Mouse (Mus musculus) kidney, embryonic 16.5 days (tissue): ENCODE measurements around the gene Gm20388. TPM values are rescaled to one million over a fixed set of nuclear protein-coding genes. Genes with fewer than 3 reads are reported as not detected.
A peak's percentile ranks its signal among the peaks of the same experiment; 100 is the strongest.
"Not testable (repeated sequence)": the region's sequence is repeated elsewhere in the genome, so short reads cannot be mapped to it uniquely, and the experiment has no call there.

Experiments
- ATAC-seq: fragments of 200-750 bp; cut with Nextera tagmentation; 2 replicates; pipeline ENCODE4 v1.8.0; 2017; ENCODE audit warnings: moderate TSS enrichment; ENCODE audit not compliant: low FRiP score, low TSS enrichment
- H3K27ac ChIP-seq: fragments of 300-500 bp; sonication (generic); 2 replicates; pipeline ENCODE4 v1.5.1; 2014; ENCODE audit warnings: low read length
- H3K27me3 ChIP-seq: fragments of 300-500 bp; sonication (generic); 2 replicates; pipeline ENCODE4 v1.6.1; 2014; ENCODE audit warnings: low read length, control low read depth, mixed read lengths; ENCODE audit not compliant: insufficient read depth
- H3K36me3 ChIP-seq: fragments of 300-500 bp; sonication (generic); 2 replicates; pipeline ENCODE4 v1.6.1; 2014; ENCODE audit warnings: low read length, control low read depth, mixed read lengths; ENCODE audit not compliant: insufficient read depth
- H3K4me1 ChIP-seq: fragments of 300-500 bp; sonication (generic); 2 replicates; pipeline ENCODE4 v1.6.1; 2014; ENCODE audit warnings: low read length, control low read depth, mixed read lengths; ENCODE audit not compliant: insufficient read depth
- H3K4me2 ChIP-seq: fragments of 300-500 bp; sonication (generic); replicated peaks from 2 replicates; pipeline ENCODE4 v1.6.1; 2014; ENCODE audit warnings: low read depth, low read length
- H3K4me3 ChIP-seq: fragments of 300-500 bp; sonication (generic); 2 replicates; pipeline ENCODE4 v1.5.1; 2014; ENCODE audit warnings: mild to moderate bottlenecking, low read length
- H3K9ac ChIP-seq: fragments of 300-500 bp; sonication (generic); replicated peaks from 2 replicates; pipeline ENCODE4 v1.6.1; 2014; ENCODE audit warnings: low read length
- H3K9me3 ChIP-seq: fragments of 300-500 bp; sonication (generic); 2 replicates; pipeline ENCODE4 v1.6.1; 2016; ENCODE audit warnings: low read length, control low read depth
- WGBS: fragments of 180-500 bp; shearing (Covaris S2); extraction: QIAGEN DNeasy Blood & Tissue Kit; methylation state at CpG from one replicate; pipeline ENCODE4 v1.1.7; 2014; 5-methylcytosine and 5-hydroxymethylcytosine counted together
- polyA plus RNA-seq: library from polyadenylated mRNA; unstranded; fragments of >200 nt; fragmentation: Nextera tagmentation; extraction: Ambion mirVana; gene quantifications from 2 replicates; pipeline ENCODE4 v1.2.1, GENCODE M21; 2015

Gm20388 gene
- polyA plus RNA-seq, 1 experiment from 2014 or later, result 7.7 TPM

DNA sequence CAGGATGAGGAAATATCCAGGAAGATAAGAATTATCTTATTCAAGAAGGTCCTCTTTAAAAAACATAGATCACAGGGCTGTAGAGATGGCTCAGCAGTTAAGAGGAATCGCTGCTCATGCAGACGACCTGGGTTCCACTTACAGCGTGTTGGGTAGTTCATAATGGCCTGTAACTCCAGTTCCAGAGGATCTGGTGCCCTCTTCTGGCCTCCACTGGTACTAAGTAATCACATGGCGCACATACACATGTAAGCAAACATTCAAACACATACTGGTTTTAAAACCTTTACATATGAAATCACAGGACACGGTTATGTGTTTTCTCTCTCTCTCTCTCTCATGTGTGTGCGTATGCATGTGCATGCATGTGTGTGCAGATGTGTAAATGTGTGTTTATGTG is 1226.2 kb downstream of the Gm20388 start:
- Histone ChIP-seq H3K27me3 (no peaks in the 10 kb centered on the region), H3K27ac (no peak overlapping the region), H3K36me3 (peaks cover 23% of the 10 kb centered on the region), H3K9ac (no peak overlapping the region), H3K4me2 (no peak overlapping the region), H3K9me3 (peaks cover 15% of the 10 kb centered on the region), H3K4me3 (no peak overlapping the region), H3K4me1 (0 out of 2 replicates have a peak, but pooled peaks cover 2% of the 10 kb centered on the region)
- no peak for ATAC-seq
- 96% methylated on average over 6 of the region's 6 CpGs for WGBS

DNA sequence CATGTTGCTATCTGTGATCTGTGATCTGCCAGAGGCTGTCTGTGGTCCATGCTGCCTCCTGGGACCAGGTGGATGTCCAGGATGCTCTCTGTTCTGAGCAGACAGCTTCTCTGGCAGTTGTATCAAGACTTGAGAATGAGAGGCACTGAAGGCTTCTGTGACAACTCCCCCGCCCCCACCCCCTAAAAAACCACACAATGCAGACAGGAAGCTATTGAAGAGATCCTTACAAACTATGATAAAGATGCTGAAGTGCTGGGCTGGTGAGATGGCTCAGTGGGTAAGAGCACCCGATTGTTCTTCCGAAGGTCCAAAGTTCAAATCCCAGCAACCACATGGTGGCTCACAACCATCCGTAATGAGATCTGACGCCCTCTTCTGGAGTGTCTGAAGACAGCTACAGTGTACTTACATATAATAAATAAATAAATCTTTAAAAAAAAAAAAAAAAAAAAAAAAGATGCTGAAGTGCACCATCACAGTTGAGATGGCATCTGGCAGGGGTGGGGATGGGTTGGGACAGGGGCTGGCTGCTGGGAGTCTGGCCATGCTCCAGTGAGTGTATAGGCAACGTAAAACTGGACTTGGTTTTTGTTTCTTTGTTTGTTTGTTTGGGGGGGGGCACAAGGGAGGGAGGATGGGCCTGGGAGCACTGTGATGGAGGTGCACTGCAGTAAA is 1235.0 kb downstream of the Gm20388 start:
- ATAC-seq, H3K36me3 ChIP-seq: not testable (repeated sequence)
- WGBS, result 73% methylated on average over 4 of the region's 6 CpGs

DNA sequence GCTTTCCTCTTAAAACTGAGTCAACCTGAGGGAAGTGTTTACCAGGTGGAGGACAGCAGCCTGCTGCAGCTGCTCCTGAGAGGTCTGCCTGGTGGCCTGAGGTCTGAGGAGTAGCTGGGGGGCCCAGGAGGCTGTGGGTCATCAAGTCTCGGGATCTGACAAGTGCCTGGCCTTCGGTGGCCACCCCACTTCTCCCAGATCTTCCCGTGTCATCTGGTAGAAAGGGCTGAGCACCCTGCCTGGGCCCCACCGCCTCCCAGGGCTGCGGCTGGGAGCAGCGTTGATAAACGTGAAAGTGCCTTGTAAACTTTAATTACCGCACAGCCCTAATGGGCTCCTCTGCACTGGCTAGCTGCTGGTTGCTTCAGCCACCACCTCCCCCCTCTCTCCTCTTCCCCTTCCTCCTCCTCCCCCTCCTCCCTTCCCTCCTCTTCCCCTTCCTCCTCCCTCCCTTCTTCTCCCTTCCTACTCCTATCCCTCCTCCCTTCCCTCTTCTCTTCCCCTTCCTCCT is 1238.0 kb downstream of the Gm20388 start:
- peaks cover 9% of the 10 kb centered on the region for H3K4me1 ChIP-seq
- H3K36me3 ChIP-seq, result no peaks in the 10 kb centered on the region
- no peak overlapping the region for H3K27ac ChIP-seq
- no peaks in the 10 kb centered on the region for H3K9me3 ChIP-seq
- no peak for ATAC-seq
- H3K4me3 ChIP-seq, result no peak overlapping the region
- no peak overlapping the region for H3K9ac ChIP-seq
- H3K4me2 ChIP-seq, result no peak overlapping the region
- 9% methylated on average over 8 of the region's 8 CpGs for WGBS
- H3K27me3 ChIP-seq, result no peaks in the 10 kb centered on the region

More for the DNA sequence above, 1235.0 kb downstream of the Gm20388 start:
- H3K9ac ChIP-seq, H3K4me1 ChIP-seq, H3K27ac ChIP-seq, H3K9me3 ChIP-seq, H3K4me2 ChIP-seq, H3K27me3 ChIP-seq, H3K4me3 ChIP-seq: not testable (repeated sequence)

DNA sequence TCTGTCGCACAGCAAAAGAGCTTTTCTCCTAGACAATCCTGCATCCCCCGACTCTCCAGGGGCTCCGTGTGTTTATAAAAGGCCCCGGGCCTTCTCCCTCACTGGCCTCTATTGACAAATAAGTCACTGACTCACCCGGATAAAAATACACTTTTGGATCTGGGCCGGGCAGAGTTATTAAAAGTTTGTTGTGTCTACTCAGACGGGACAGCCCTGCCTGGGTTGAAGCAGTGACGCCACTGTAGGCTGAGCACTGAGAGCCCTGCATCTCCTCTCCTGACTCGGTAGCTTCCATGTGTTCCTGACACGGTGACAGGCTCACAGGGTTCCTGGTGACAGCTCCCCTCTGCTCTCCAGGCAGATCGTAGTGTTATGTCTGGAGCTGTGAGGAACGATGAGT is 1241.8 kb downstream of the Gm20388 start:
- no peak for ATAC-seq
- H3K4me2 ChIP-seq, result no peak overlapping the region
- H3K4me3 ChIP-seq, result no peak overlapping the region
- 51% methylated on average over 12 of the region's 12 CpGs for WGBS
- H3K36me3 ChIP-seq, result no peaks in the 10 kb centered on the region
- no peak overlapping the region for H3K9ac ChIP-seq
- H3K27me3 ChIP-seq, result no peaks in the 10 kb centered on the region
- H3K4me1 ChIP-seq, result peaks cover 9% of the 10 kb centered on the region
- H3K9me3 ChIP-seq, result no peaks in the 10 kb centered on the region
- no peak overlapping the region for H3K27ac ChIP-seq

DNA sequence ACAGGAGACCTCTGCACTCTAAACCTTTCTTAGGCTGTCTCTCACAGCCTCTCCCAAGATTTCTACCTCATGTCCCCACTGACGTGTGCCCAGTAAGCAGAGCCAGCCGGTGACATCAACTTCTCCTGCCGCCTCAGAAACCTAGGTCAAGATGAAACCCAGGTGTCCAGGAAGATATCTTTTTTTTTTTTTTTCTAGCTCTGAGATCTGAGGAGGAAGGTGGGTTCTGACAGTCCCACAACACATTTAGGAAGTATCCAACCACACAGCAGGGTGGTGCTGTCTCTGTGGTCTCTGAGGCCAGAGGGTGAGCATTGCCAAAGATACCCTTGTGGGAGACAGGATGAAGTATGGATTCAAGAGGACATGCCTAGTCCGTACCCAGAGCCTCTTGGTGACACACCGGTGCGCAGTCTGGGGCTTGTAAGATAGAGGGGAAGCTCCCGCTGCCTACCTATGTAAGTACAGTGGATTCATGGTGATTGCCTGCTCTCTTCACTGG is 1246.4 kb downstream of the Gm20388 start:
- Histone ChIP-seq H3K36me3 (no peaks in the 10 kb centered on the region), H3K27me3 (no peaks in the 10 kb centered on the region), H3K4me2 (no peak overlapping the region), H3K4me1 (peaks cover 11% of the 10 kb centered on the region; the same call in 1 of the 2 replicates), H3K9ac (no peak overlapping the region), H3K4me3 (no peak overlapping the region), H3K9me3 (no peaks in the 10 kb centered on the region), H3K27ac (no peak overlapping the region)
- no peak for ATAC-seq
- WGBS, result 90% methylated on average over 7 of the region's 7 CpGs

DNA sequence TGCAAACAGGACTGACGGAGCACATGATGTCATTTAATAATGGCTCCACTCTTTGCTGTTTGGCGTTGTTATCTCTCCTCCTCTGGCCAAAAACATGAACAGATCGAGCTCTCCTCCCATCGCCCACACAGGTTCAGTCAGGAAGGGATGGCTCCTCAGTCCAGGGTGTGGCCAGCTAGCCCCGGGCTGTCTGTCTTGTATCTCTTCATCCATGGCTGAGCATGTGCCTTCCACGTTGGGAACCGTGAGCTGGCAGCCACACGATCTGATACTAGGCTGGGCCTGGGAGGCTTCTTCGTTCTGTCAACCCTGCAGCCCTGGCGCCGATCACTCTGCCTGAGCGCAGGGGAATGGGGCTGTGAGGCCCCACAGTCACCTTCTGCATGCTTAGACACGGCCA is 1248.2 kb downstream of the Gm20388 start:
- Histone ChIP-seq H3K27ac (no peak overlapping the region), H3K9ac (no peak overlapping the region), H3K4me2 (no peak overlapping the region), H3K4me3 (no peak overlapping the region), H3K9me3 (no peaks in the 10 kb centered on the region), H3K36me3 (no peaks in the 10 kb centered on the region), H3K27me3 (no peaks in the 10 kb centered on the region), H3K4me1 (peaks cover 21% of the 10 kb centered on the region; the same call in 1 of the 2 replicates)
- 0 out of 2 replicates have a peak, but pooled peaks have one; percentile 21 for ATAC-seq
- WGBS, result 49% methylated on average over 13 of the region's 13 CpGs

DNA sequence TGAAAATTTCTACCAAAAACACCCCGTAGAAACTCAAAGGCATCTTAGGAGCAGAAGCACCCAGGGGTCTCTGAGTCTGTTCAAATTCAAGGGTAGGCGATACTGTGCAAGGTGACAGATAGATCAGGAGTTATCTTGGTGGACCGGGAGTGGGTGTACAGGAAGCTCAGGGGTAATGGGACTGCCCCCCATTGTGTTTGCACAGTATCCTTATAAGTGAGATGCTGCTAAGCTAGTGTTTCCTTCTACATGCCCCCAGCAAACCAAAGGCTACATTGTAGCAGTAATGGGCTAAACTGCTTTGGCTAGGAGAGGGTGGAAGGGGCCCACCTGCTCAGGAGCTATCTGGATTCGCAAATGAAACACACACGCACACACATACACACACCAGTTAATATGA is 1250.8 kb downstream of the Gm20388 start:
- peaks cover 30% of the 10 kb centered on the region for H3K4me1 ChIP-seq
- no peak for ATAC-seq
- no peaks in the 10 kb centered on the region for H3K36me3 ChIP-seq
- 94% methylated on average over 5 of the region's 5 CpGs for WGBS
- no peaks in the 10 kb centered on the region for H3K9me3 ChIP-seq
- H3K9ac ChIP-seq, result no peak overlapping the region
- no peaks in the 10 kb centered on the region for H3K27me3 ChIP-seq
- no peak overlapping the region for H3K4me2 ChIP-seq
- no peak overlapping the region for H3K4me3 ChIP-seq
- no peak overlapping the region for H3K27ac ChIP-seq

DNA sequence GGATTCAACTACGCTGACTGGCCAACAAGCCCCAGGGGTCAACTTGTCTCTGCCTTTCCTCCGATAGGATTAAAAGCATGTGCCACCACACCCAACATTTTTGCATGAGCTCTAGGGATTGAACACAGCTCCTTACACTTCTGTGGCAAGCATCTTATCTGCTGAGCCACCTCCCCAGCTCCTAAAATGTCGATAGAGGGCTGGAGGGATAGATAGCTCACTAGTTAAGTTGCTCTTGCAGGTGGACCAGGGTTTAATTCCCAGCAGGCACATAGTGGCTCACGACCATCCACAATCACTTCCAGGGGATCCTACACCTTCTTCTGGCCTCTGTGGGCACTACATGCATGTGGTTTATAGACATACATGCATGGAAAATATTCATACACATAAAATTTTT is 1251.8 kb downstream of the Gm20388 start:
- no peak overlapping the region for H3K4me2 ChIP-seq
- no peaks in the 10 kb centered on the region for H3K9me3 ChIP-seq
- H3K9ac ChIP-seq, result no peak overlapping the region
- H3K4me3 ChIP-seq, result no peak overlapping the region
- no peak for ATAC-seq
- 73% methylated on average over 4 of the region's 4 CpGs for WGBS
- H3K4me1 ChIP-seq, result peaks cover 33% of the 10 kb centered on the region
- H3K27me3 ChIP-seq, result no peaks in the 10 kb centered on the region
- no peaks in the 10 kb centered on the region for H3K36me3 ChIP-seq
- no peak overlapping the region for H3K27ac ChIP-seq

DNA sequence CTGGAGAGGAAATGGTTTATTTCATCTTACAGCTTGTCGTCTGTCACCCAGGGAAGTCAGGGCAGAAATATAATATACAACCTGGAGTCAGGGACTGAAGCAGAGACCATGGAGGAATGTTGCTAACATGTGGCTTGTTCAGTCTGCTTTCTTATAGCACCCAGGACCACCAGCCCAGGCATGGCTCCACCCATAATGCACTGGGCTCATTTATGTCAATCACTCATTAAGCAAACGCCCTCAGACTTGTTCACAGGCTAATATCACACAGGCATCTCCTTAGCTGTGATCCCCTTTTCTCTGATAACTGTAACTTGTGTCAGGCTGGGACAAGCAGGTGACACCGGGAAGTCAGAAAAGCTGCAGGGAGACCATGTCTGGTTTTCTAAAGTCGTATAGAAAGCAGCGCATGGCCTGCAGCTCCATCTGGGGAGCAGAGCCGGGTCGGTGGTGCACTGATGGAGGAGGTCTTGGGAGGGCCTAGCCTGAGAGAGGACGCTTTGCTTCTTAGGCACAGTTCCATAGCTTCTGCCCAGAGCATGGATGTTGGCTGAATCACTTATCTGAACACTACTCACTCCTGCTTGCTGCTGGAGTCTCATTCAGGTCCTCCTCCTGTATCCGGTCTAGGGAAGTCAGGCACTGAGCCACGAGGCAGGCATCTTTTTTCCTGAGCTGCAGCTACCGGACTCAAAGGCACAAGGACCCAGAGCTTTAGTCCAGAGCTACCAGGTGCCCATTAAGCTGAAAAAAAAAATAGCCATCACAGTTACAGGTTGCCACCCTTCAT is 1252.5 kb downstream of the Gm20388 start:
- Histone ChIP-seq H3K27me3 (no peaks in the 10 kb centered on the region), H3K9me3 (no peaks in the 10 kb centered on the region), H3K27ac (no peak overlapping the region), H3K4me3 (no peak overlapping the region), H3K9ac (no peak overlapping the region), H3K36me3 (no peaks in the 10 kb centered on the region), H3K4me1 (peaks cover 40% of the 10 kb centered on the region), H3K4me2 (no peak overlapping the region)
- WGBS, result 60% methylated on average over 11 of the region's 11 CpGs
- ATAC-seq, result no peak
